In genomic region chr13:98306393-98306792, GRCm38 (mm10) we compare ENCODE assay signal across 11 mouse cellular contexts. TPM values are rescaled to one million over a fixed set of nuclear protein-coding genes. Genes with fewer than 3 reads are reported as not detected.
A peak's percentile ranks its signal among the peaks of the same experiment; 100 is the strongest.
DNase-seq lines count a peak whose midpoint lies in the region; ATAC-seq lines count a peak whose summit lies in the region.
"Had no signal": no experiment of that assay in that cellular context is flagged by ENCODE, and none has a peak within 500 bp of the region (broad histone marks: within the 10 kb centered on the region; RNA-seq: fewer than 3 reads in every experiment).

No protein-coding gene starts in this region.

- no peak overlapping the region for H3K4me2 ChIP-seq in forebrain, embryonic 12.5 days
- peak overlapping the region; percentile 17; the same call in 1 of the 2 replicates for H3K4me2 ChIP-seq in lung, embryonic 15.5 days
- H3K4me2 ChIP-seq in midbrain, embryonic 16.5 days (ENCODE audit: low read length): no peak overlapping the region
- H3K4me2 ChIP-seq: heart, embryonic 12.5 days; liver, embryonic 11.5 days had no signal

- DNase-seq in forebrain, embryonic 10.5 days (ENCODE audit: extremely low spot score, low spot score): no peak
- no peak for DNase-seq in lung, postnatal 4 days
- peak; percentile 90 for DNase-seq in R1 (ENCODE audit: low read depth, low spot score)
- no peak for DNase-seq in cerebellum, postnatal 25 days
- DNase-seq in kidney, adult 9 months: no peak

- H3K9ac ChIP-seq in forebrain, embryonic 12.5 days: no peak overlapping the region
- no peak overlapping the region for H3K9ac ChIP-seq in lung, embryonic 15.5 days
- no peak overlapping the region for H3K9ac ChIP-seq in midbrain, embryonic 16.5 days (ENCODE audit: low read depth, low read length)
- H3K9ac ChIP-seq: heart, embryonic 12.5 days had no signal

- 0 out of 2 replicates have a peak overlapping the region, but pooled peaks have one; percentile 31 for H3K27ac ChIP-seq in forebrain, embryonic 12.5 days
- no peak overlapping the region for H3K27ac ChIP-seq in forebrain, embryonic 10.5 days
- H3K27ac ChIP-seq in lung, embryonic 15.5 days: peak overlapping the region; percentile 32; the same call in 1 of the 2 replicates
- H3K27ac ChIP-seq in midbrain, embryonic 16.5 days (ENCODE audit: low read length): peak overlapping the region; percentile 44; the same call in 1 of the 2 replicates

- 38% methylated on average over 5 of the region's 5 CpGs for WGBS in forebrain, embryonic 12.5 days
- WGBS in forebrain, embryonic 10.5 days: 58% methylated on average over 5 of the region's 5 CpGs
- 21% methylated on average over 5 of the region's 5 CpGs for WGBS in lung, embryonic 15.5 days
- 29% methylated on average over 5 of the region's 5 CpGs for WGBS in midbrain, embryonic 16.5 days

- H3K4me3 ChIP-seq in forebrain, embryonic 12.5 days (replicated peaks): no peak overlapping the region
- no peak overlapping the region for H3K4me3 ChIP-seq in forebrain, embryonic 10.5 days
- no peak overlapping the region for H3K4me3 ChIP-seq in lung, embryonic 15.5 days
- H3K4me3 ChIP-seq in midbrain, embryonic 16.5 days (ENCODE audit: low read depth, low read length): no peak overlapping the region
- H3K4me3 ChIP-seq: heart, embryonic 12.5 days; megakaryocyte, embryonic 14.5 days had no signal

- no peaks in the 10 kb centered on the region for H3K27me3 ChIP-seq in forebrain, embryonic 12.5 days
- H3K27me3 ChIP-seq in forebrain, embryonic 10.5 days (ENCODE audit: poor library complexity, severe bottlenecking): no peaks in the 10 kb centered on the region
- no peaks in the 10 kb centered on the region for H3K27me3 ChIP-seq in lung, embryonic 15.5 days
- no peaks in the 10 kb centered on the region for H3K27me3 ChIP-seq in midbrain, embryonic 16.5 days (ENCODE audit: control insufficient read depth, insufficient read depth, low read depth, low read length)
- H3K27me3 ChIP-seq: heart, embryonic 12.5 days; megakaryocyte, embryonic 14.5 days had no signal

- no peaks in the 10 kb centered on the region for H3K9me3 ChIP-seq in forebrain, embryonic 12.5 days
- H3K9me3 ChIP-seq in forebrain, embryonic 10.5 days: no peaks in the 10 kb centered on the region
- H3K9me3 ChIP-seq in lung, embryonic 15.5 days: no peaks in the 10 kb centered on the region
- no peaks in the 10 kb centered on the region for H3K9me3 ChIP-seq in midbrain, embryonic 16.5 days (replicated peaks; ENCODE audit: control insufficient read depth, low read length, poor library complexity, severe bottlenecking)
- H3K9me3 ChIP-seq: heart, embryonic 12.5 days; megakaryocyte, embryonic 14.5 days had no signal

- H3K36me3 ChIP-seq in forebrain, embryonic 12.5 days (replicated peaks): peaks cover 34% of the 10 kb centered on the region
- peaks cover 40% of the 10 kb centered on the region for H3K36me3 ChIP-seq in forebrain, embryonic 10.5 days (replicated peaks)
- H3K36me3 ChIP-seq in lung, embryonic 15.5 days: peaks cover 33% of the 10 kb centered on the region
- peaks cover 10% of the 10 kb centered on the region for H3K36me3 ChIP-seq in midbrain, embryonic 16.5 days (ENCODE audit: control insufficient read depth, insufficient read depth, low read length)

- peaks cover 9% of the 10 kb centered on the region; the same call in 1 of the 2 replicates for H3K4me1 ChIP-seq in forebrain, embryonic 12.5 days
- H3K4me1 ChIP-seq in forebrain, embryonic 10.5 days: no peaks in the 10 kb centered on the region
- peaks cover 9% of the 10 kb centered on the region for H3K4me1 ChIP-seq in lung, embryonic 15.5 days
- H3K4me1 ChIP-seq in midbrain, embryonic 16.5 days (ENCODE audit: control insufficient read depth, insufficient read depth, low read length): peaks cover 3% of the 10 kb centered on the region; the same call in 1 of the 2 replicates

- ATAC-seq in forebrain, embryonic 12.5 days (ENCODE audit: low FRiP score): no peak
- ATAC-seq in lung, embryonic 15.5 days (ENCODE audit: borderline replicate concordance, extremely low read depth, low FRiP score, low TSS enrichment): no peak; the same call in 1 of the 2 replicates
- no peak for ATAC-seq in midbrain, embryonic 16.5 days

RNA-seq across cellular contexts. Expression of gene Btf3, which starts 10.4 kb away (rescaled TPM):
- 693 and 699 TPM in 2 replicates for polyA plus RNA-seq in forebrain, embryonic 12.5 days (2016; fragmentation: Nextera tagmentation; extraction: Ambion mirVana)
- 756 and 758 TPM in 2 replicates for polyA plus RNA-seq in forebrain, embryonic 10.5 days (2016; fragmentation: Nextera tagmentation; extraction: Ambion mirVana)
- 652 and 689 TPM in 2 replicates for polyA plus RNA-seq in lung, embryonic 15.5 days (2015; fragmentation: Nextera tagmentation; extraction: Ambion mirVana)
- 461 and 495 TPM in 2 replicates for polyA plus RNA-seq in midbrain, embryonic 16.5 days (2015; fragmentation: Nextera tagmentation; extraction: Ambion mirVana)

RNA-seq across cellular contexts. Expression of gene Gm21976, which starts 26.7 kb away (rescaled TPM):
- polyA plus RNA-seq in forebrain, embryonic 12.5 days (2016; fragmentation: Nextera tagmentation; extraction: Ambion mirVana): not detected in 2 replicates
- polyA plus RNA-seq in forebrain, embryonic 10.5 days (2016; fragmentation: Nextera tagmentation; extraction: Ambion mirVana): not detected in 2 replicates
- not detected in 2 replicates for polyA plus RNA-seq in lung, embryonic 15.5 days (2015; fragmentation: Nextera tagmentation; extraction: Ambion mirVana)
- not detected in 2 replicates for polyA plus RNA-seq in midbrain, embryonic 16.5 days (2015; fragmentation: Nextera tagmentation; extraction: Ambion mirVana)
- polyA plus RNA-seq: heart, embryonic 12.5 days; liver, embryonic 11.5 days had no signal

RNA-seq across cellular contexts. Expression of gene Ankra2, which starts 43.5 kb away (rescaled TPM):
- polyA plus RNA-seq in forebrain, embryonic 12.5 days (2016; fragmentation: Nextera tagmentation; extraction: Ambion mirVana): 36.2 and 38.6 TPM in 2 replicates
- polyA plus RNA-seq in forebrain, embryonic 10.5 days (2016; fragmentation: Nextera tagmentation; extraction: Ambion mirVana): 14.7 and 15.7 TPM in 2 replicates
- polyA plus RNA-seq in lung, embryonic 15.5 days (2015; fragmentation: Nextera tagmentation; extraction: Ambion mirVana): 18.0 and 18.8 TPM in 2 replicates
- polyA plus RNA-seq in midbrain, embryonic 16.5 days (2015; fragmentation: Nextera tagmentation; extraction: Ambion mirVana): 76.0 and 88.0 TPM in 2 replicates

RNA-seq across cellular contexts. Expression of gene Utp15, which starts 43.6 kb away (rescaled TPM):
- polyA plus RNA-seq in forebrain, embryonic 12.5 days (2016; fragmentation: Nextera tagmentation; extraction: Ambion mirVana): 37.6 and 40.1 TPM in 2 replicates
- polyA plus RNA-seq in forebrain, embryonic 10.5 days (2016; fragmentation: Nextera tagmentation; extraction: Ambion mirVana): 50.7 and 53.6 TPM in 2 replicates
- polyA plus RNA-seq in lung, embryonic 15.5 days (2015; fragmentation: Nextera tagmentation; extraction: Ambion mirVana): 32.6 and 33.0 TPM in 2 replicates
- 33.2 and 34.7 TPM in 2 replicates for polyA plus RNA-seq in midbrain, embryonic 16.5 days (2015; fragmentation: Nextera tagmentation; extraction: Ambion mirVana)

RNA-seq across cellular contexts. Expression of gene Foxd1, which starts 47.6 kb away (rescaled TPM):
- polyA plus RNA-seq in forebrain, embryonic 12.5 days (2016; fragmentation: Nextera tagmentation; extraction: Ambion mirVana): 2.6 and 4.2 TPM in 2 replicates
- 2.9 and 3.1 TPM in 2 replicates for polyA plus RNA-seq in forebrain, embryonic 10.5 days (2016; fragmentation: Nextera tagmentation; extraction: Ambion mirVana)
- polyA plus RNA-seq in lung, embryonic 15.5 days (2015; fragmentation: Nextera tagmentation; extraction: Ambion mirVana): 0.04 and 0.06 TPM in 2 replicates
- polyA plus RNA-seq in midbrain, embryonic 16.5 days (2015; fragmentation: Nextera tagmentation; extraction: Ambion mirVana): 0.49 and 0.52 TPM in 2 replicates
- polyA plus RNA-seq: liver, embryonic 11.5 days had no signal
